Mouse (Mus musculus) R1 (cell line): ENCODE measurements at regions not wholly inside any gene's neighbourhood (a gene's known extent, or its start where the extent isn't known, plus 50 kb on each side); places are given as distances from the start of the nearest gene placed in this dataset.

Source experiments
- DNase-seq: peaks from one replicate; pipeline ENCODE4 v3.0.0-alpha.2; 2018; ENCODE audit warnings: low read depth, low spot score

DNA sequence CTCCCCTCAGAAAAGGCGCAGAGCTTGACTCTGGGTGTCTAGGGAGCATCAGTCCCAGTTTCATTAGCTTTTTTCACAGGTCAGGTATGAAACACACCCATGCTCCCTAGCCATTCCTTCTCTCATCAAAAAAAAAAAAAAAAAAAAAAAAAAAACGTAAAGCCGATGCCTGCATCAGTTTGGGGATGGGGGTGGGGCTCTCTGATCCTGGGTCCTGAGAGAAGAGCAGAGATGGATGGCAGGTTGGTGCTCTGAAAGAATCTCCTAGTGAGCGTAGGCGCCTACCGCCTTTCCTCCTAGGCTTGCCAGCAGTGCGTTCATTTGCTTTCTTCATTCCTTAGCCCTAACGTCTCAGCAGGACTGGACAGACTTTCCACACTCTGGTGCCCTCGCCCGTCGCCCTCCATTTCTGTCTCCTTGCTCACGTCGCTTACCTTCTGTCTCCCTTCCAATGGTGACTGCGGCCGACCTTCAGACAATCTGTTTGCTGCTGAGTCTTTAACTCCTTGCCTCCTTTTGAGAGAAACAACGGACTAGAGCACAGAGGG, 267.5 kb downstream of the Agtpbp1 start:
- DNase-seq = no peak

DNA sequence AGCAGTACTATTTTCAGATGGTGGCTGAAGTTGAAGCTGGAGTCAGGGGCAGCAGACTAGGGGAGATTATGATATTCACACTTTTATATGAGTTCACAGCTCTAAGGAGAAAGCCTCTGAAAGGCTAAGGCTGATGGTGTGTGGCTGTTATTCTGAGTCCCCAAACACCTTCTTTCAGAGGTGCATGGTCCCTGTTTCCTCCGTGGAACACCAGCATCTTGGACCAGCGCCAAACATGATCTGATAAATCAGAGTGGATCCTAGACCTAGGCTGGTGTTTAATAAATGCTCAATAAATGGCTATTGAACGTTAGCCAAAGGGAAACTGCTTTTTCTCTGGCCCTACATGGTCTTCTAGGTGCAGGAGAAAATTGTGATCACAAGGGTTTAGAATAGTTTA, 269.2 kb downstream of the Agtpbp1 start:
- DNase-seq = no peak

DNA sequence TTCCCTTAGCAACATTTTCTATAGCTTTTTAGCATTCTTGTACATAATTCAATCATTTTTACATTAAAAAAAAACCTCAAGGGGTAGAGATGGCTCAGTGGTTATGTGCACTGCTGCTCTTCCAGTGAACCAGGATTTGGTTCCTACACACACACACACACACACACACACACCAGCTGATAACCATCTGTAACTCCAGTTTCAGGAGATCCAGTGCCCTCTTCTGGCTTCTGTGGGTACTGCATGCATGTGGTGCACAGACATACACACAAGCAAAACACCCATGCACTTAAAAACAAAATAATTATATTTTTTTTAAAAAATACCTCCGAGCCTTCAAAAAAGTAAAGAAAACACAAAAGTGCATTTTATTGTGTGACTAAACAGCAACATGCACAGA, 270.6 kb downstream of the Agtpbp1 start:
- DNase-seq = peak; percentile 68

DNA sequence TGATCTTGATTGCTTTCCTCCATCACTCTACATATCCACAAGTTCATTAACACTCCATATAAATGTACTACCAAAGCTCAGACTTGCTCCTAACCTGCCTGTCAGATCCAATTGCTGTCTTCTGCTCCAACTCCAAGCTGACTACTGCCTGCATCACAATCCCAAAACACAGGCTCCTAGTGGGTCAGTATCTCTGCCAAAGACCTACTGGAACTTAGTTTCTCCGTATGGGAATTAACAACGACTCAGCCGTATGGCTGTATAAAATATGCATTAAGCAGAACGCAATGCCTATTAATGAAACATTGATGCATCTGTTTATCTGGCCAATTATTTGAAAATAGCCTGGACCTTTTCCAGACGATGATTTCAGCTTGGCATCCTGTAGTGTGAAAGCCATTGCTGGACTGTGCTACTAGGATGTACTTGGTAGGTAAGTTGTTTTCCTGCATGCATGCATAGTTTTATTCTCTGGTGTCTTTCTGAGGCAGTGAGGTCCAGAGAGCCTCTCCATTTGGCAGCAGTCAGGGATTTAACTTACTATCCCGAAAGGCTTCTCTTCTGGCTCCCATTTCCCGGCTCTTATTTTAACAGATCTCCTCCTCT, 271.2 kb downstream of the Agtpbp1 start:
- DNase-seq = no peak

DNA sequence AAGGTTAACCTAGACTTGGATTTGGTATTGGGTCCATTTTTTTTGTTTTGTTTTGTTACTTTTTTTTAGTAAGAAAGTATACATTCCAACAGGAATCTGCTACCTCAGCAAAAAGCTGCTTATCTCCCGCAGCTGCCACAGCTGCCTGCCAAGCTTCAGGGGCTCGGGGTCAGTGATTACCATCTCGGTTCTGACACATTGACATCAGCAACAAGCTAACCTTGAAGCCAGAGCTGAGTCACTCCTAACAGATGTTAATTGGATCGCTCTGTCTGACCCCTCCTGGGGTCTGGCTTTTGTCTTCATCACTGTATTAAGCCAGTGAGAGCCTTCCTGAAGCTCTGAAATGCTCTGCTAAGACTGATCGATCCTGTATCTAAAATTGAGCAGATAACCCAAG, 292.1 kb downstream of the Agtpbp1 start:
- peak; percentile 77 for DNase-seq

DNA sequence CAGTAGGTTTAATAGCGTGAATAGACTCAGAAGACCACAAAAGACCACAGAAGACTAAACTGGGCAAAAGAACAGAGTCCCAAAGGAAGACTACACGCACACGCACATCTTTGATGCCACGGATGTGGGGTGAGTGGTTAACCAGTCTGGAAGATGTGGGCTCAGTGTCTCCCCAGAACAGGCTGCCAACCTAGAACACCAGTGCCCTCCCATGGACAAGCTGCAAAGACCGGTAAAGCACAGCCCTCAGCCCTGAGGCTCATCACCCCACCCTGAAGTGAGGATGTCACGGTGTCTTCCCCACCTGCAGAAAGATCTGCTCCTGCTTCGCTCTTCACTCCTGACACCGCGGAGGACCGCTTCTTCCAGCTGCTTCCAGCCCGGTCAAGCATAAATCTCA, 295.9 kb downstream of the Agtpbp1 start:
- no peak for DNase-seq

DNA sequence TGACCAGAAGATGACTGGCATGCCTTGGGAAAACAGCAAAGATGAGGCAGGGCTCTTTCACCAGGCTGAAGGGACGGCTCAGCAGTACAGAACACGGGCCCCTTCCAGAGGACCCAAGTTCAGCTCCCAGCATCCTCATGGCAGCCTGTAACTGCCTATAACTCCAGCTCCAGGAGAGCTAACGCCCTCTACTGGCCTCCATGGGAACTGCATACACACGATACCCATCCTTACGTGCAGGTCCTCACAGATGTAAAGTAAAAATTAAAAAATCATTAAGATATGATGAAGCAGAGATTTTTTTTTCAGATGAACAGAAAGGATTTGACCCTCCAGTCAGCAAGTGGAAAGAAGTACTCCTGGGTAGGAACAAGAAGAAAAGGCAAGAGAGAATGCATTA, 303.8 kb downstream of the Agtpbp1 start:
- DNase-seq = peak; percentile 46

DNA sequence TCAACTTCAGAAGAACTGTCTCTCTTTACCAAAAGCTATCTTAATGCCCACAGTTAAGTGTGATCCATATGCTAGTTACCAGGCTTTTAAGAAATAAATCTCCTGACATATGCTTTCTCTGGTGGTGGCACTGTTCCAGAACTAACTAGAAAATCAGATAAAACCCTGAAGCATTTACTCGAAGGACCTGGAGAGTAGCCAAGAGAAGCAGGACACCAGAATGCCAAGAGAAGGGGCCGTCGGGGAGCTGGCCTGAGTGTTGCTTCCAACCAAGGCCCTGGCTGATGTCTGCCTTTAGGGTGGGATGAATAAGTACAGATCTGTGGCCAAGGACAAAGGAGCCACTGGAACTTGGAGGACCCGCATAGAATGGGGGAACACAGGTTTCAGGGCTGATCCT, 305.9 kb downstream of the Agtpbp1 start:
- DNase-seq = no peak

DNA sequence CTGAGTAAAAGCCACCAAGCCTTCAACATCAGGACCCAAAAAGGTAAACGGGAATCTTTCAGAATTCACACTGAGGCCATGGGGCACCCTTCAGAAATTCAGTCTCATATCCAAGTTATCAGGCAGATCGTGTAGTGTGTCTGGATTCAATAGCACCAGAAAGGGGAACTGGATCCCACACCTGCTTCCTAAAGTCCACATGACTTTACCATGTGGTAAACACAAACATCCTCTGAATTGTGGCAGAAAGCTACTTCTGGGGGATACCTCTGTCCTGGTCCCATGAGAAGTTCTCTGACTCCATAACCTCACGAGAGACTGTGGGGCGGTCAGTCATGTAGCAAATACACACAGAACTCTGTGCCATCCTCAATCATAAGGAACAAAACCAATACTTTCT, 313.4 kb downstream of the Agtpbp1 start:
- DNase-seq = no peak

DNA sequence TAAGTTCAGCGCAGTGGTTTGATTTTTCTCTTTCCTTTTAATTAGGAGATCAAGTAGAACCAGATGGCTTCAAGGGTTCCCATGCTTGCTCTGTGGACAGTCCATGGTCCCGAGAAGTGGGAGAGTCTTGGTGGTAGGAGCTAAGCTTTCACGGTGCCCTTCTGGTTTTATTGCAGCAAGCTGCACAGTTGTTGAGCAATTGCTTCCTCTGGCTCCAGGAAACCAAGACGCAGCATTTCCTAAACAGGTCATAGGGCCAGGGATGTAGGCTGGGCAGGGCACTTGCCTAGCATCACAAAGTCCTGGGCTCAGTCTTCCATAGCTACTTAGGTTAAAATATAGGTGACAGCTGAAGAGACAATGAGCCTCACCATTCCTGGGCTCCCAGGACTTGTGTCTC, 318.2 kb downstream of the Agtpbp1 start:
- DNase-seq = no peak

DNA sequence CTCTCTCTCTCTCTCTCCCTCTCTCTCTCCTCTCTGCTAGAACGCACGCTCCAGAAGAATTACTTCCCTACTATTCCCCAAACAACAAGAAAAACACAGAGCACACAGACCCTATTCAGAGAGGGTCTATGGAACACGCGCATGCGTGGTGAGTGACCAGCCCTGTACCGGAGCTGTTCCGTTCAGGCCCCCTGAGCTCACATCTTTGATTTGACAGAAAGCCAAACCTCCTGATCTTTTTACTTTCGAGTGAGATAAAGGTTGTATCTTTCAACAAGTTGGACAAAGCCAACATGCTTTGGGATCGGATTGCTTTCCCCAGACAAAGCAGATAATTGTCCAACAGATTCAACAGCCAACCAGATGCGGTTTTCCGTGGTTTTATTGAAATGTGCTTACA, 320.9 kb downstream of the Agtpbp1 start:
- DNase-seq = no peak

DNA sequence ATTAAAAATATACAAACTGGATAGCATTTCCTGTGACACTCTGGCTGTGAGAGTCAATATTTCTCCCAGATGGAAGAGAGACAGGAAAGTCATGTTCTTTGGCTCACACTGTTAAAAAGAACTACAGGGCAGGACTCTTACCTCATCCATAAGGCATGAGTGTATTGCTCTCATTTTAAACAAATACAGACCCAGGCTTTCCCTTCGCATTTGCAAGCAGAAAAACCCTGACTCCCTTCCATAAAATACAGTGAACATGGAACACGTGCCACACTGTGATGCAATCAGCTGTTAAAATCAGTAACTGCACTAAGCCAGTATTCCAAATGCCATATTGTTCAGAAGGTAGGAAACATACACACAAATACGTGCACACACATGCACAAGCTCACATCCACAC, 323.1 kb downstream of the Agtpbp1 start:
- DNase-seq = no peak

DNA sequence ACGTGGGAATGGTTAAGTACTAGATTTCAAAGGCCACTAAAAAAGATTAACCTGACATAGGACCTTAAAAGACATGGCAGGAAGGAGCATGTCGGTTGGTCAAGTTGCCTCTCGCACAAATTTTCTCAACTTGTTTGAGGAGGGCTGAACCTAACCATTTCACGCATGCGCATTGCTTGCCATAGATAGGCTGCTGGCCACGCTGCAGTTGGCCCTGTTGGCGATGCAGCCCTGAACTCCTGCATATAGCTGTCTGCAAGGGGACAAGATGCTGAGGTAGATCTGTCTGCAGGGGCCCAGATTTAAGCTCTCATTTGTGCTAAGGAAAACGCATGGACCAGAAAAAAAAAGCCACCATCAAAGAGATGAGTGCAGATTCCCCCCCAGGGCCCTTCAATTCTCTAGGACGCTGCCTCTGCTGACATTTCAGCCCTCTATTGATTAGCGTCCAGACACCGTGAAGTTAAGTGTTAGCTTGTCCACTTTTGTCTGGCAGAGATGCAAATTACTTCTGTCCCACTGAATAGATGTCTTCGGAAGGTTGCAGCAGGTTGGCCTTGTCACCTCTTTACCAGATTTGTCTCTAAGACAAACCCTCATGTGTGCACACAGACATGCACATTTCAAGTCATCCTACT, 329.1 kb downstream of the Agtpbp1 start:
- no peak for DNase-seq

DNA sequence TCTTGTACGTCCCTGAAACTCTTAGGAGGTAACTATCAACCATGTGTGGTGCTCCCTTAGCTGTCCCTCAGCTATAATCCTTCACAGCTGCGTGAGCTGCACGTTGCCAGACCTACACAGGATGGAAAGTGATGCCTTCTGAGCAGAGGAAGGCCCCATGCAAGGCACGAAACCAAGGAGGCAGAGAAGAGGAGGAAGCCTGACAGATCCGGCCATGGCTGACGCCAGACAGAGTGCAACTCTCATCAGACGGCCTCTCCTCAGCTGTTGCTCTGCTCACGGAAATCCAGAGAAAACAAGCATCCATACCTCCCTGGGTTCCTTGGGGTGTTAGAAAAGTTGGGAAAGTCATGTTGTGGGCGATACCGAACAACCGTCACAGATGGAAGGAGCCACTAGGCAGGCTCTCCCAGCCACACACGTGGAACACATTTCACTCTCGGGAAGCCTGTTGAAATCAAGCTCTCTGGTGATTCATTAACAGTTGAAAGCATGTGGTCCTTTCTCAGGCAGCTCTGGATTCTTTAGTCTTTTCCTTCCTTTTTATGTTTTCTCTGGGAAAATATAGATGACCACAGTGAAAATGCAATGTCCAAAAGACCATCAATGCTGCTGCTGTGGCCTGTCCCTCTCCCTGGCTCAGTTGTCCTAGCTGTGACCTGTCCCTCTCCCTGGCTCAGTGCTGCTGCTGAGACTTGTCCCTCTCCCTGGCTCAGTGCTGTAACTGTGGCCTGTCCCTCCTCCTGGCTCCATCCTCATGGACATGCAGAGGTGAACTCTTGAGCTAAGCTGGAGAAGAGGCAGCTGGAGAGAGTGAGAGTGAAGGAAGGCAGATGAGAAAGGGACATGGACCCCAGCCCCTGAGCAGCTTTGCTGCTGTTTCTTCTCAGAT, 331.1 kb downstream of the Agtpbp1 start:
- DNase-seq = no peak

DNA sequence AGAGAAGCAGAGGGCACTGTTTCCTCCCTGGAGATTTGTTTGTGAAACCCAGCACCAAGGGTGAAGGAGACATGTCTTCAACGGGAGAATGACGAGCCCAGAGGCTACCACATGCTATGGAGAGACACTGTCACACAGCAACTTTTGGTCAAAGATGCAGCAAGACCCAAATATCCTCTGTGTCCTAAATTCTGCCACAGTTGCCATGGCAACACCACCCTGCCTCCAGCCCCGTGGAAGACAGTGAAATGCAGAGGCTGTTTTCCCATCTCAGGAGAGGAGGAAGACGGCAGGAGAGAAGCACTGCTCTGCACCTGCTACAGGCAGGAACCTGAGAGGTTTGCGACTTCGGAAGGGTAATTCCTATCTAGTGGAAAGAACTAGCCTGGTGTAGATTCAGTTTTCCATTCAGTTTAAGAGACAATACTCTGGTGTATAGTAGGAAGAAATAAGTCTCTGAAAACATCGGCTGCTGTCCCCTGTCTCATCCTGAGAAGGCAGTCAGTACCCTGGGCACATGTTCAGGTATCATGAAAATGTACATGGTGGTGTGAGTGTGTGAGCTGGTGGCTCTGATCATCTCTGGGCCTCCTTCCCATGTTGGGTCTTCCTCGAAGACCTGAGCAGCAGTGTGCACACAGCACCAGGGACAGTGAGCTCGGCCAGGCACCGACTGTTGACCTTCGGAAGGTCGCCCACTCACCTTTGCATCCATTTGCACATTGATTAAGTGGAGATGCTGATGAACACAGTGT, 333.6 kb downstream of the Agtpbp1 start:
- DNase-seq = peak; percentile 46

DNA sequence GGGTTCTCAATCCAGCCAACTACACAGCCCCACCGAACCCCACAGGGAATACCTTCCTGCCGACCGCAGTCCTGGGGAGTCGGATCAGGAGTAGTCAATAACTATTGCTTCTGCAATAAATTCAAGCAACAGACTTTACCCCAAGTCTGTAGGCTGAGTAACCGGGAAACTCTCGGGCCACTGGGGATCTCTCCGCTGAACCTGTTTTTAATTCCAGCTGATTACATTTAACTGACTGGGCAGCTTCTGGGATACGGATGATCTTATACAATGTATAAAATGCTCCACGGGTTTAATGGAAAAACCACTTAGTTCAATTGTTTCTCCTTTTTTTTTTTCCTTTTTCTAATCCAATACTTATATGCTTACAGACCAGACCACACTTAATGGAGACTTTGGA, 336.6 kb downstream of the Agtpbp1 start:
- no peak for DNase-seq

DNA sequence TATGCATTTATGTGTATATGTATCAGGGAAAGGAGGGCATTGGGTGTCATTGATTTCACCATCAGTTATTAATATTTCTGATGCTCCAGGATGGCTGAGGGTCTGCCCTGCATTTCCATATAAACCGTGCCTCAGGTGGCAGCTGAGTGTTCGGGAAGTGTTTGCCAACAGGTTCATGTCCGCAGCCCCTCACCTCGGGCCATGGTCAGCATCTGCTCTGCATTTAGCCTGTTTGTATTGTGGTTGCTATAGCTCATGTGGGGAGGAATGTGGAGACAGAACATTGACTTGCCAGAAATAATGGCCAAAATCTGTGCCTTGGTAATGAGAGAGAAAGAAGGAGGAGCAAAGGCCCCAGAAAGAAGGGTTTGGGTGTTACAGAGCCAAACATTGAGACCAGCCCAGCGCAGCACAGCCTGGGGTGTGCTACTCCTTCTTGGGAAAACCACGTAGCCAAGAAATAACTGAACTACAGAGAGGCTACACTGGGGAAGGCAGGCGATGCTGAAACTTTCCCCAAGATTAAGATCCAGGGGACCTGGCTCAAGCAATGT, 338.0 kb downstream of the Agtpbp1 start:
- no peak for DNase-seq

DNA sequence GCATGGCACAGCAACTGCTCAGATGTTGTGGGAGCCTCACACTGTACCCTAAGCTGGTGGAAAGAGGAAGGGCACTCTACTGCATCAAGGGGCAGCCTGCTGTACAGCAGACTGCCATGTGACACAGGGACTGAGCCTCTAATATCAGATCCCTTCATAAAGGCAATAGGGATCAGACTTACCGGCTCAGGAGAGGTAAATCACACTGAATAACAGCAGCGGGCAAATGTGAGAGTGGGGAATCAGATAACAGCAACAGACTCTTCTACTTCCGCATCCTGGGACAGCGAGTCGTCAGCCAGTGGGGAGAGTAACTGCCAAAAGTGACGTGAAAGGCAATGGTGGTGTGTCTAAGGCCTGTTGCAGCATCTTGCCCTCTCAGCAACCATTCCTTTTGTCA, 339.0 kb downstream of the Agtpbp1 start:
- no peak for DNase-seq

DNA sequence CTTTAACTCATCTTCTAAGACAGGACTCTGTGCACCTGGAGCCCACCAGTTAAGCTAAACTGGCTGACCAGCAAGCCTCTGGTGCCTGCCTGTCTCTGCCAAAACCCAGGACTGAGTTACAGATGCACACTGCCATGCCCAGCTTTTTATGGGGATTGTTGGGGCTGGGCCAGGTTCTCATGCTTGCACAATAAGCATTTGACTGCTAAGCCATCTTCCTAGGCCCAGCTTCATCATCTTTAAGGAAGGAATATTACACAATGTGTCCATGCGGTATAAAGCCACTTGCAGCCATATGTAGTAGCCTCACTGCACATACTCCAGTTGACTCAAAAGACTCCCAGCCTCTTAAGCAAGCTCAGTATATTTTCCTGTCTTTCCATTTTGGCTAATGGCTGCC, 340.4 kb downstream of the Agtpbp1 start:
- DNase-seq = no peak

DNA sequence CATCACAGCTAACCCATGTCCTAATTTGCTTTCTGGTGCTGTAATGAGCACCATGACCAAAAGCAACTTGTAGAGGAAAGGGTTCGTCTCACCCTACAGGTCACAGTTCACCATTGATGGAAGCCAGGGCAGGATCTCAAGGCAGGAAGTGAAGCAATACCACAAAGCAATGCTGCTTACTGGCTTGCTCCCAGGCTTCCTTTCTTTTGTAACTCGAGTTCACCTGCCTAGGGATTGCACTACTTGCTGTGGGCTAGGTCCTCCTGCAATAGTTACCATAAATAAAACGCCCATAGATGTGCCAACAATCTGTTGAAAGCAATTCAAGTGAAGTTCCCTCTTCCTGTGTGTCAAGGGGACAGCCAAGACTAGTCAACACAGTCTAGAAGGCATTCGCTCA, 342.4 kb downstream of the Agtpbp1 start:
- no peak for DNase-seq

DNA sequence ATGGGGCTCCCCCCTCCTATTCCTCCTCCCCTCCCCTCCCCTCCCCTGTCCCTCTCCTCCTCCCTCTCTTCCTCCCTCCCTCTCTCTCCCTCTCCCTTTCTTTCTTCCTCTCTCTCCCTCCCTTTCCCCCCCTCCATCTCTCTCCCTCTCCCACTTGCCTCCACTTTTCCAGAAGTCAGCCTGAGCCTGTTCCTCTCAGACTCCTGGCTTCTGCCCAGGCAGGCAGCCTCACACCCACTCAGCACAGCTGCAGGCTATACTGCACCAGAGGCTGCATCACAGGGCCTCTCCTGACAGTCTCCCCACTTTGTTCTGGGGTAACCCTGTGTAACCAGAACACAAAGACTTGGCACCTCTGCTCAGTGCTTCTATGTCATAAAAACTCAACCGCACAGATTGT, 346.3 kb downstream of the Agtpbp1 start:
- DNase-seq = no peak

DNA sequence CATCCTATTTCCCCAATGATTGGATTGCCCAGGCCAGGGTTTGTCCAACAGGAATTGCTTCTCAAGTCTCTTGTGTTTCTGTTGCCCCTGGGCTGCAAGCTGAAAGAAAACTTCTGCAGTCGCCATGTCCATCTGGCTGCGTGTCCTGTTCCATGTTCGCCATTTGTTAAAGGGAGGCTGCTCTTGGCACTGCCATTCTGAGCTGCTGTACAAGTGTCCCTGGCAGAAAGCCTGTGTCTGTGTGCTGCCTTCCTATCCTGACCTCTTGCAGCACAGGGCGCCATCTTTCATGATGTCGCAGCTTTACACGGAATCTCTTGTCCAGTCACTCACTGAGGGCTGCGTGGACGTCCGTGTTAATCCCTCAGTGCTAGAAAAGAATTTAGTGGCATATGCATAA, 349.2 kb downstream of the Agtpbp1 start:
- no peak for DNase-seq
